Mouse (Mus musculus): ENCODE data around the gene Lyrm1.

Lyrm1 gene

GRCm38 (mm10) chr7:119960006-119960405, 64.3 kb downstream of the Lyrm1 start:
- in situ Hi-C loops (cut with MboI, MseI) = no loop called here

- in situ Hi-C loops (cut with MboI, MseI) = no loop called here
Observed at GRCm38 (mm10) chr7:119960546-119960945, 64.9 kb downstream of the Lyrm1 start.

GRCm38 (mm10) chr7:119961107-119961506, 65.4 kb downstream of the Lyrm1 start:
- in situ Hi-C loops (cut with MboI, MseI) = no loop called here

GRCm38 (mm10) chr7:119965205-119965604, 69.5 kb downstream of the Lyrm1 start:
- in situ Hi-C loops (cut with MboI, MseI) = no loop called here

GRCm38 (mm10) chr7:119965651-119966395, 70.2 kb downstream of the Lyrm1 start:
- in situ Hi-C loops (cut with MboI, MseI) = no loop called here

GRCm38 (mm10) chr7:119969320-119969719, 73.7 kb downstream of the Lyrm1 start:
- in situ Hi-C loops (cut with MboI, MseI) = no loop called here

GRCm38 (mm10) chr7:119974214-119974613, 78.6 kb downstream of the Lyrm1 start:
- in situ Hi-C loops (cut with MboI, MseI) = no loop called here

- in situ Hi-C loops (cut with MboI, MseI) = no loop called here
Observed at GRCm38 (mm10) chr7:119976256-119976655, 80.6 kb downstream of the Lyrm1 start.

- in situ Hi-C loops (cut with MboI, MseI) = no loop called here
Observed at GRCm38 (mm10) chr7:119977574-119977973, 81.9 kb downstream of the Lyrm1 start.

- in situ Hi-C loops (cut with MboI, MseI) = no loop called here
Observed at GRCm38 (mm10) chr7:119978576-119978975, 82.9 kb downstream of the Lyrm1 start.

- in situ Hi-C loops (cut with MboI, MseI) = no loop called here
Observed at GRCm38 (mm10) chr7:119980170-119980569, 84.5 kb downstream of the Lyrm1 start.

- in situ Hi-C loops (cut with MboI, MseI) = no loop called here
Observed at GRCm38 (mm10) chr7:119985279-119985912, 89.7 kb downstream of the Lyrm1 start.

- in situ Hi-C loops (cut with MboI, MseI) = no loop called here
Observed at GRCm38 (mm10) chr7:119997066-119997465, 101.4 kb downstream of the Lyrm1 start.
